Mouse (Mus musculus): Measurements from ENCODE around the gene Sox21.

Gene Sox21

DNA sequence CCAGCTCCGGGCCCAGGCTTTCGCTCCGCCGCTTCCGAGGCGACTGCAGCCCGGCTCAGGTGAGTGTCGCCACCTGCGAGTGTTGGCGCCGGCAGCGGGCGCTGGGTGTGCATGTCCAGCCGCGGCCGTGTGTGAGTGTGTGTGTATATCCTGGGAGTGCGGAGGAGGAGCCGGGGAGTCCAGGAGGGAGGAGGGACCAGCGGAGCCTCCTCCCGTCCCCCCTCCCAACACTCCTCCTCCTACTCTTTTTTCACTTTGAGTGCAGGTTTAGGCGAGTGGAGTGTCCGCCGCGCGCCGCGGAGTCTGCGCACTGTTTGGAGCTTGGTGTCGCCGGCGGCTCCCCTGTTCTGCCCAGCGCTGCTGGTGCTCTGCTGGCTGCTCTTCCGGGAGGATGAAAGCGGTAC lies at the start of gene Sox21:
Gene Sox21, minus strand, starts transcription at position 145 of the 404 bp plus-strand sequence.
- peak; percentile 41 for DNase-seq (ENCODE audit: low spot score)

GRCm38 (mm10) chr14:118286096-118286495 lies 49.3 kb upstream of the Sox21 start:
- DNase-seq (ENCODE audit: low spot score): no peak

- DNase-seq (ENCODE audit: low spot score): no peak
Observed at GRCm38 (mm10) chr14:118282917-118283316, 46.1 kb upstream of the Sox21 start.

DNA sequence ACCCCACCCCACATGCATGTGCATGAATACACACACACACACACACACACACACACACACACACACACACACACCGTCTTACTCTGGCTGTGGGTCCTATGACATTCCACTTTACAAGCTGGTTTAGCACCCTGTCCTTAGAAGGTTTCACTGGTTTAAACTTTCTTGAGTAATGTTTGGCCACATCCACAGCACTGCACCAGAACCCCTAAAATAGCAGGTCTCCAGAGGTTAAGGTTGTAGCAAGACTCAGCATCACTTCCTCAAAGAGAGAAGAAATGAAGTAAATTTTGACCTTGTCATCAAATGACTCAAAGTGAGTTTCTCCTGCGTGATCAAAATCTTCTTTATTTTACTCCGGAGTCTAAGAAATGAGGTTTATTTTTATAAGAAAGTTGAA lies 45.4 kb upstream of the Sox21 start:
- DNase-seq (ENCODE audit: low spot score): no peak

DNA sequence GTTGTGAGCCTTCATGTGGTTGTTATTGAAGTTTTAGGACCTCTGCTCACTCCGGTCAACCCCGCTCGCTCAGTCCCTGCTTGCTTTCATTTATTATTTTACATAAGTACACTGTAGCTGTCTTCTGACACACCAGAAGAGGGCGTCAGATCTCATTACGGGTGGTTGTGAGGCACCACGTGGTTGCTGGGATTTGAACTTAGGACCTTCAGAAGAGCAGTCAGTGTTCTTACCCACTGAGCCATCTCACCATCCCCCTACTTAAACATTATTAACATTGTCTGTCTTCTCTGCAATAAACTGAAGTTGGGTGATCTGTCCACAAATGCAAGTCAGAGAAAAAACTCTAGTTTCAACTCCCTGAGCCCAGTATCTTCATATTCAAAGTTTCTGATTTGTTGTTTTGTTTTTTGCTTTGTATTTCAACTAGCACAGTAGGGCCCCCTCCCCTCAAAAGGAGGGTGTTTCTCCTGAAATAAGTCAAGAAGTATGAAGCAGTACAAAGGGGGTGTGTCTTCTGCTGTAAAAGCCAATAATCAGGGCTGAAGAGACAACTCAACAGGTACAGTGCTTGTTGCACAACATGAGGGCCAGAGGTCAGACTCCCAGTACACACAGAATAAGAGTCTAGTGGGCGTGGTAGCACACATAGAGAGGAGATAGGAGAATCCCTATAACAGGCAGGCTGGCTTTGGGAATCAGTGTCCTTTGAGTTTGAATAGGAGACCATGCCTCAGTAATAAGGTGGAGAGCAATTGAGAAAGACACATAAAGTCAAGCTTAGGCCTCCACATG lies 41.1 kb upstream of the Sox21 start:
- no peak for DNase-seq (ENCODE audit: low spot score)

- DNase-seq (ENCODE audit: low spot score): no peak
Observed at GRCm38 (mm10) chr14:118272594-118273555, 36.0 kb upstream of the Sox21 start.

DNA sequence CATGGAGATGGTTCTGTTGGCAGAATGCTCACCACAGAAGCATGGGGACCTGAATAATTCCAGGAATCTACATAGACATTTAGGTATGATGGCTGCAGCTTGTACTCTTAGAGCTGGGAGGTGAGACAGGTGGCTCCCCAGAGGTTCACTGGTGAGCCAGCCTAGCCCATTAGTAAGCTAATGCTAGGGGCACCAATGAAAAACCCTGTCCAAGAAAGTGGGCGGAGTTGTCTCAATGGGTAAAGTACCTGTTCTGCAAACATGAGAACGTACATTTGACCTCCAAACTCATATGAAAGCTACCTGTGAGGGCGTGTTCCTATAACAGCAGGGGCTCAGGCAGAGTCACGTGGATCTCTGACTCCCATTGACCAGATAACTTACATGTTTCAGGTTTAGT lies 32.0 kb upstream of the Sox21 start:
- DNase-seq (ENCODE audit: low spot score): no peak

DNA sequence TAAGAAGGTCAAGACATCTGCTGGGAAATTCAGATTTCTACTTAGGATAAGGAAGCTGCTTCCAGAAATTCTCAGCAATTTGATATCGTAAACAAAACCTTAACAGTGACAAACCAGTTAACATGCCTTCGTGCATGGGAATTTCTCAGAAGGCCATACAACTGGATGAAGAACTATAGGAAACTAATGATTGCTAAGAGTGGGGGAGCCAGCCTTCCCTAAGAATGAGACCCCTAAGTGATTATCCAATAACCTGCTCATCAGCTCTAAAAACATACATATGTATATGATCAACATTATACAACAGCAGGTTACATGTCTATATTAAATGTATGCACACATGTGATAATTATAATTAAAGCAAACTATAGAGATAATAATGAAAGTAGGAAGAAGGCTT lies 29.8 kb upstream of the Sox21 start, which contains the start of gene Gm9376:
Gene Gm9376, plus strand, starts transcription at position 301 of the 400 bp plus-strand sequence.
- no peak for DNase-seq (ENCODE audit: low spot score)

- no peak for DNase-seq (ENCODE audit: low spot score)
Observed at GRCm38 (mm10) chr14:118253381-118253780, 16.6 kb upstream of the Sox21 start.

DNA sequence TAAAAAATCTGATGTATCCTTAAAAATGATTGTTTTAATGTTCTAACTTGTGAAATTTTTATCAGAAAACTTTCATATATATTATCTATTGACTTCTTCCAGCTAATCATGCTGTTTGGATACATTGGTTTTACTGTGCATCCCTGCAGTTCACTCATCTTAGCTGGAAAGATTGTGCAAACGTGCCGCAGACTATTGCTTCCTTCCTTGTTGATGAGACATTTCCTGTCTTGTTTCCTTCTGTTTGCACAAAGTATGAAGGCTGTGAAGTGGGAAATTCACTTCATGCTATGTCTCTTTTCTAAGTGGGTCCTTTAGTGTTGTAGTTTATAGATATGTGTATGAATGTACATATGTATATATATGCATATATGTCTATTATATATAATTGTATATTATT lies 4.6 kb upstream of the Sox21 start:
- no peak for DNase-seq (ENCODE audit: low spot score)

- no peak for DNase-seq (ENCODE audit: low spot score)
Observed at GRCm38 (mm10) chr14:118239351-118239750, 2.5 kb upstream of the Sox21 start.

GRCm38 (mm10) chr14:118237786-118238185 lies 956 bp upstream of the Sox21 start:
- no peak for DNase-seq (ENCODE audit: low spot score)

DNA sequence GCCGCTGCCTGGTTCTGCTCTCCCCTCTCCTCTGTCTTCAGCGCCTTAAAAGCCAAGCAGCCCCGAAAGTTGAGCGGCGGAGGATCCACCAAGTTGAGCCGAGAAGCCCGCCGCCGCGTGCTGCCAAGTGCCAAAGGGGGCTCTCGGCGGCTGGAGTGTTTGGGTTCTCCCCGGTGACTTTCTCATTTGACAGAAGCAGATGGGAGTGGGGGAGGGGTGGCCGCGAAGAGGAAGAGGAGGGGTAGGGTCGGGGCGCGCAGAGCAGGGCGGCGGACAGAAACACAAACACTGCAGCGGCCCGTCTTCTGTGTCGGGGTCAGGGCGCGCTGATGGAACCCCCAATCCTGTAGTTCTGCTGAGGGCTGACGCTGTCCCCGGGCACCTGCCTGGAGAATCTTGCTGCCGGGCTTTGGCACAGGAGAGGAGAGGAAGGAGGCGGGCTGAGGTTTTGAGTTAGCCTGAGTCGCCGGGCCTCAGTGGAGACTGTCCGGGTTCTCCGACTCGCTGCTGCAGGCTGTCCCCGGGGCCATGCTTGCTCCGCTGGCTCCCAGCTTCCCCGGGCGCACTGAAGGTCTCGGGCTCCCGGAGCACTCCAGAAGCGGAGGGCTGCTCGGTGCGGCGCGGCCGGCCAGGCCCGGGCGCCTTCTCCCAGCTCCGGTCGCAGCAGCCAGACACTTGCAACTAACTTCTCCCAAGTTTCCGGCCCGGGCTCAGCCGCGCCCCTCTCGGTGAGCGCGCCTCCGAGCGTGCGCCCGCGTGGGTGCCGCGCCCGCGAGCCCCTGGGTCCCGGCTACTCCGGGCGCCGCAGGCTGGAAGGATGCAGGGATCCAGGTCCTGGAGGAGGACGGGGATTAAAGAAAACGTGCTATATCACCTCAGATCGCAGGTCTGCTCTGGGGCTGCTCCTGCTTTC lies 601 bp downstream of the Sox21 start:
- no peak for DNase-seq (ENCODE audit: low spot score)

DNA sequence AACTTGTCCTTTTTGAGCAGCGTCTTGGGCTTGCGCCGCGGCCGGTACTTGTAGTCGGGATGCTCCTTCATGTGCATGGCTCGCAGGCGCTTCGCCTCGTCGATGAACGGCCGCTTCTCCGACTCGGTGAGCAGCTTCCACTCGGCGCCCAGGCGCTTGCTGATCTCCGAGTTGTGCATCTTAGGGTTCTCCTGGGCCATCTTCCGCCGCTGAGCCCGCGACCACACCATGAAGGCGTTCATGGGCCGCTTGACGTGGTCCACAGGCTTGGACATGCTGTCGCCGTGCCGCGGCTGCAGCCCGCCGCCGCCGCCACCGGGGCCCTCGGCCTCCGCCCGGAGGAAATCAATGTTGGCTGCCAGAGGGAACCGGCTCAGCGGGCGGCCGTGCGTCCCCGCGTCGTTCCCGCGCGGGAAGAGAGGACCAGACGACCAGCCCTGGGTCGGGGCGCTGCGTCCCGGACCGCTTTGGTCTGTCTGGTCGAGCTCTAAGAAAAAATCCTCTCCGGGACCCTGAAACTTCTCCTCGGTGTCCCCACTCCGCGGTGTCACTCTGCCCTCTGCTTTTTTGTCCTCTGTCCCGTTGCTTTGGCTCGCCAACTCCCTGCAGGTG lies 1.4 kb downstream of the Sox21 start:
- DNase-seq (ENCODE audit: low spot score): peak; percentile 37

GRCm38 (mm10) chr14:118234541-118235210 lies 2.2 kb downstream of the Sox21 start:
- peak; percentile 32 for DNase-seq (ENCODE audit: low spot score)

DNA sequence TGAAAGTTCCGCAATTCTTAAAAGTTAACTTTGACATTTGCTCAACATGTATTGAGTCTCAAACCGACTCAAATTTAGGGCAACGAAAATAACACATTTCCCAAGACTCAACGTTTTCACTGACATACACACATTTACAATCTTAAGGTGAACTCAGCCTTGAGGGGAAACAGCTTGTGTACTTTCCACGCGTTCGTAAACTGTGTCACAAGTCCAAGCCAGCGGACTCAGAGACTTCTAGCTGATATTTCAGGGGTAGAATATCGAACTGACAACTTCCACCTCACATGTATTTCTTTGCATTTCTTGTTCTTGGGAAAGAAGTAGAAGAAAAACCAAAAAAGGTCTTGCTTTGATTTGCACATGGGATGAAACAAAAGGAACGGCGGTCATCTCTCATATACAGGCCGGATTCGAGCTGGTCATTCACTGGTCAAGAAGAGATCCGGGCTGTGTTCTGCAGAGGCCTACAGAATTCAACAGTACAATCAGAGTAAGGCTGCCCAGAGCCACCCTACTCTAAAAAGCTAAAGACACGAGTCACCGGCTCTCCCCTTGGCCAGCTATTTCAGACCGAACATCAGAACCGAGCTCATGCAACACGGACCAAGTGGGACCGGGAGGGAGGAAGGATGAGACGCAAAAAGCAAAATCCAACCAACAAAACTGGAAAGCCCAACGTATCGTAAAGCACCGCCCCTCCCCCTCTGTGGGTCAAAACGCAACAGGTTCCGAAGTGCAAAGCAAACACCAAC lies 2.9 kb downstream of the Sox21 start:
- DNase-seq (ENCODE audit: low spot score): no peak

- no peak for DNase-seq (ENCODE audit: low spot score)
Observed at GRCm38 (mm10) chr14:118232381-118232970, 4.4 kb downstream of the Sox21 start.

- DNase-seq (ENCODE audit: low spot score): no peak
Observed at GRCm38 (mm10) chr14:118226471-118227155, 10.2 kb downstream of the Sox21 start.

GRCm38 (mm10) chr14:118225911-118226310 lies 10.9 kb downstream of the Sox21 start:
- DNase-seq (ENCODE audit: low spot score): no peak

Measured in testis, postnatal 14 days (tissue).